Comparison of ENCODE assay signal across 38 mouse cellular contexts in genomic region chr19:58805191-58805779, GRCm38 (mm10). TPM values are rescaled to one million over a fixed set of nuclear protein-coding genes. Genes with fewer than 3 reads are reported as not detected.
DNase-seq lines count a peak whose midpoint lies in the region; ATAC-seq lines count a peak whose summit lies in the region.
"Had no signal": no experiment of that assay in that cellular context is flagged by ENCODE, and none has a peak within 500 bp of the region (broad histone marks: within the 10 kb centered on the region; RNA-seq: fewer than 3 reads in every experiment).

No protein-coding gene starts in this region.

- no peak overlapping the region for H3K27ac ChIP-seq in midbrain, embryonic 11.5 days (ENCODE audit: low read depth, low read length)
- no peak overlapping the region for H3K27ac ChIP-seq in midbrain, embryonic 13.5 days
- H3K27ac ChIP-seq: embryonic facial prominence, embryonic 13.5 days; forebrain, embryonic 10.5 days; forebrain, embryonic 15.5 days; hindbrain, embryonic 10.5 days; hindbrain, embryonic 15.5 days; kidney, embryonic 15.5 days; limb, embryonic 13.5 days; lung, embryonic 15.5 days; midbrain, embryonic 10.5 days; neural tube, embryonic 13.5 days; stomach, embryonic 15.5 days had no signal

- no peak overlapping the region for H3K4me2 ChIP-seq in midbrain, embryonic 11.5 days
- no peak overlapping the region for H3K4me2 ChIP-seq in midbrain, embryonic 13.5 days (replicated peaks)
- H3K4me2 ChIP-seq: embryonic facial prominence, embryonic 13.5 days; forebrain, embryonic 15.5 days; hindbrain, embryonic 15.5 days; kidney, embryonic 15.5 days; limb, embryonic 13.5 days; liver, embryonic 11.5 days; lung, embryonic 15.5 days; neural tube, embryonic 13.5 days; stomach, embryonic 15.5 days had no signal

- no peaks in the 10 kb centered on the region for H3K9me3 ChIP-seq in midbrain, embryonic 11.5 days (ENCODE audit: control insufficient read depth, low read length)
- H3K9me3 ChIP-seq in midbrain, embryonic 13.5 days: no peaks in the 10 kb centered on the region
- H3K9me3 ChIP-seq: embryonic facial prominence, embryonic 13.5 days; forebrain, embryonic 10.5 days; forebrain, embryonic 15.5 days; hindbrain, embryonic 10.5 days; hindbrain, embryonic 15.5 days; lung, embryonic 15.5 days; midbrain, embryonic 10.5 days; neural tube, embryonic 13.5 days; stomach, embryonic 15.5 days had no signal

- no peak overlapping the region for H3K9ac ChIP-seq in midbrain, embryonic 11.5 days (ENCODE audit: low read length)
- H3K9ac ChIP-seq in midbrain, embryonic 13.5 days (replicated peaks): no peak overlapping the region
- H3K9ac ChIP-seq: embryonic facial prominence, embryonic 13.5 days; forebrain, embryonic 15.5 days; hindbrain, embryonic 15.5 days; kidney, embryonic 15.5 days; limb, embryonic 13.5 days; lung, embryonic 15.5 days; neural tube, embryonic 13.5 days; stomach, embryonic 15.5 days had no signal

- no peak overlapping the region for H3K4me3 ChIP-seq in midbrain, embryonic 11.5 days (ENCODE audit: low read depth, low read length)
- H3K4me3 ChIP-seq in midbrain, embryonic 13.5 days (replicated peaks): no peak overlapping the region
- H3K4me3 ChIP-seq: embryonic facial prominence, embryonic 13.5 days; forebrain, embryonic 10.5 days; forebrain, embryonic 15.5 days; hindbrain, embryonic 10.5 days; hindbrain, embryonic 15.5 days; kidney, embryonic 15.5 days; limb, embryonic 13.5 days; lung, embryonic 15.5 days; midbrain, embryonic 10.5 days; myocyte; neural tube, embryonic 13.5 days; stomach, embryonic 15.5 days had no signal

- no peaks in the 10 kb centered on the region; the same call in 1 of the 2 replicates for H3K4me1 ChIP-seq in midbrain, embryonic 11.5 days (ENCODE audit: control insufficient read depth, insufficient read depth, low read length)
- peaks cover 8% of the 10 kb centered on the region; the same call in 1 of the 2 replicates for H3K4me1 ChIP-seq in midbrain, embryonic 13.5 days (replicated peaks)
- H3K4me1 ChIP-seq: embryonic facial prominence, embryonic 13.5 days; forebrain, embryonic 10.5 days; forebrain, embryonic 15.5 days; hindbrain, embryonic 15.5 days; kidney, embryonic 15.5 days; limb, embryonic 13.5 days; lung, embryonic 15.5 days; midbrain, embryonic 10.5 days; stomach, embryonic 15.5 days had no signal

- no peak for ATAC-seq in midbrain, embryonic 11.5 days (ENCODE audit: low FRiP score)
- ATAC-seq in midbrain, embryonic 13.5 days: no peak
- ATAC-seq: forebrain, embryonic 15.5 days; inflammation-experienced regulatory T-cells, adult 6 months; Patski had no signal

- WGBS in midbrain, embryonic 11.5 days: 92% methylated on average over 9 of the region's 9 CpGs
- WGBS in midbrain, embryonic 13.5 days: 91% methylated on average over 9 of the region's 9 CpGs

- no peaks in the 10 kb centered on the region for H3K36me3 ChIP-seq in midbrain, embryonic 11.5 days (ENCODE audit: control insufficient read depth, insufficient read depth, low read length)
- H3K36me3 ChIP-seq in midbrain, embryonic 13.5 days: peaks cover 27% of the 10 kb centered on the region
- H3K36me3 ChIP-seq: embryonic facial prominence, embryonic 13.5 days; limb, embryonic 13.5 days; lung, embryonic 15.5 days; stomach, embryonic 15.5 days had no signal

- peak; percentile 71 to 84 for DNase-seq in layer of hippocampus, adult 18-20 months (ENCODE audit: low spot score in 2 of 2)
- no peak for DNase-seq in layer of hippocampus, postnatal 25 days (ENCODE audit: extremely low spot score in 1 of 2, low spot score in 1 of 2)
- DNase-seq in midbrain, embryonic 11.5 days (ENCODE audit: low spot score, missing footprints): peak; percentile 31
- peak; percentile 55 to 77 for DNase-seq in frontal cortex, adult 2 months (ENCODE audit: extremely low spot score in 1 of 2, low spot score in 1 of 2)
- DNase-seq in layer of hippocampus, postnatal 14 days (ENCODE audit: low spot score in 2 of 2): peak; percentile 63 to 74
- DNase-seq in neural tube, embryonic 10.5 days (ENCODE audit: extremely low spot score, low spot score): no peak
- no peak for DNase-seq in cerebellum, adult 11 months
- DNase-seq: adrenal gland, postnatal 10 days; cerebellum, adult 18-20 months; cerebellum, postnatal 10 days; gastrocnemius, postnatal 10 days; heart, postnatal 14 days; kidney, adult 18-20 months; kidney, postnatal 25 days; thymus, postnatal 14 days had no signal

- no peaks in the 10 kb centered on the region for H3K27me3 ChIP-seq in midbrain, embryonic 11.5 days (ENCODE audit: control insufficient read depth, insufficient read depth, low read length)
- no peaks in the 10 kb centered on the region for H3K27me3 ChIP-seq in midbrain, embryonic 13.5 days
- H3K27me3 ChIP-seq: embryonic facial prominence, embryonic 13.5 days; forebrain, embryonic 15.5 days; hindbrain, embryonic 15.5 days; limb, embryonic 13.5 days; lung, embryonic 15.5 days; neural tube, embryonic 13.5 days; stomach, embryonic 15.5 days had no signal

RNA-seq across cellular contexts. Expression of gene 1700019N19Rik, which starts 11.0 kb away (rescaled TPM):
- under 1 TPM in 1 of 2 experiments, not detected in 1; 0.67 TPM for total RNA-seq in layer of hippocampus, adult 18-20 months (2021)
- total RNA-seq in layer of hippocampus, postnatal 25 days (2021): not detected
- polyA plus RNA-seq in midbrain, embryonic 11.5 days (2014; fragmentation: Nextera tagmentation; extraction: Ambion mirVana): not detected in 2 replicates
- not detected in 2 replicates for polyA plus RNA-seq in midbrain, embryonic 13.5 days (2015; fragmentation: Nextera tagmentation; extraction: Ambion mirVana)
- 0.11 and 0.16 TPM in 2 replicates for polyA plus RNA-seq in frontal cortex, adult 2 months (2012; rRNA removed)
- total RNA-seq in layer of hippocampus, postnatal 14 days (2021): under 1 TPM; 0.35 to 0.41 TPM
- total RNA-seq: adrenal gland, postnatal 10 days; common myeloid progenitor, adult 5-6 weeks; gastrocnemius, postnatal 10 days; heart, adult 8-10 months; heart, postnatal 14 days; megakaryocyte progenitor cell, adult 5-6 weeks; MEL; midbrain, postnatal 0 days had no signal
- polyA plus RNA-seq: embryonic facial prominence, embryonic 13.5 days; forebrain, embryonic 10.5 days; forebrain, embryonic 15.5 days; heart, embryonic 14.5 days; hindbrain, embryonic 15.5 days; inflammation-experienced regulatory T-cells, adult 6 months; kidney, embryonic 15.5 days; limb, embryonic 13.5 days; liver, embryonic 16.5 days; lung, embryonic 15.5 days; midbrain, postnatal 0 days; myocyte; neural tube, embryonic 13.5 days; Patski had no signal

RNA-seq across cellular contexts. Expression of gene Pnliprp2, which starts 45.8 kb away (rescaled TPM):
- total RNA-seq in layer of hippocampus, adult 18-20 months (2021): under 1 TPM; 0.20 to 0.27 TPM
- total RNA-seq in layer of hippocampus, postnatal 25 days (2021): not detected
- not detected in 2 replicates for polyA plus RNA-seq in midbrain, embryonic 11.5 days (2014; fragmentation: Nextera tagmentation; extraction: Ambion mirVana)
- 0.09 TPM in 1 of 2 replicates, not detected in the other for polyA plus RNA-seq in midbrain, embryonic 13.5 days (2015; fragmentation: Nextera tagmentation; extraction: Ambion mirVana)
- polyA plus RNA-seq in frontal cortex, adult 2 months (2012; rRNA removed): 0.13 and 0.14 TPM in 2 replicates
- total RNA-seq in layer of hippocampus, postnatal 14 days (2021): not detected
- total RNA-seq: adrenal gland, postnatal 10 days; common myeloid progenitor, adult 5-6 weeks; gastrocnemius, postnatal 10 days; heart, adult 8-10 months; heart, postnatal 14 days; megakaryocyte progenitor cell, adult 5-6 weeks; MEL had no signal
- polyA plus RNA-seq: embryonic facial prominence, embryonic 13.5 days; heart, embryonic 14.5 days; hindbrain, embryonic 10.5 days; hindbrain, embryonic 15.5 days; inflammation-experienced regulatory T-cells, adult 6 months; limb, embryonic 13.5 days; midbrain, embryonic 10.5 days; midbrain, postnatal 0 days; myocyte; Patski had no signal

Comparison
In these comparisons a context has a peak if more than half of its experiments do, and no peak if none do; other contexts are left out.
1. DNase-seq: peak in layer of hippocampus, adult 18-20 months (2 of 2), midbrain, embryonic 11.5 days (single experiment), frontal cortex, adult 2 months (2 of 2) and layer of hippocampus, postnatal 14 days (2 of 2); none in layer of hippocampus, postnatal 25 days (0 of 2), neural tube, embryonic 10.5 days (single experiment) and cerebellum, adult 11 months (single experiment).